Mouse (Mus musculus): ENCODE measurements around the gene Trpc4ap. TPM values are rescaled to one million over a fixed set of nuclear protein-coding genes. Genes with fewer than 3 reads are reported as not detected.

Trpc4ap gene
- polyA plus RNA-seq, 1 experiment: 70.5 TPM

DNA sequence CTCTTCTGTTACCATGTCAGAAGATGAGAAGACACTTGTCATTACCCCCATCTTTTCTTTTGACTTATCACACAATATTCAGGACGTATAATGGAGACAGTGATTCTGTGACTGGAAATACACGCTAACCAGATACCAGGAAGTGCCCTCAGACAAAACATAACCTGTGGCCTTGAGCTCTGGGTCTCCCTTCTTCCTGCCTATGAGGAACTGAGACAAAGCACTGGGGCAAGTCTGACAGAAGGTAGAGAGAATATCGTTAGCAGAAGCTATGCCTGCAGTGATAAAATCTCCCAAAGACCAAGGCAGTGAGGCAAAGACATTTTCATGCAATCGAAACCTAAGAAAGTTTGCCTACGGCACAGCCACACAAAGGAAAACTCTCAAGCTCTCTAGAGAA, 28.4 kb upstream of the Trpc4ap start:
- no peak overlapping the region for H3K4me3 ChIP-seq (ENCODE audit: insufficient read depth, poor library complexity, severe bottlenecking)
- no peaks in the 10 kb centered on the region for H3K27me3 ChIP-seq (ENCODE audit: control insufficient read depth, insufficient read depth, insufficient read length)
- no peak for TF ChIP-seq MYOG (IDR thresholded peaks at IDR 0.05; ENCODE audit: control insufficient read depth, extremely low read depth, insufficient read length)
- TF ChIP-seq FOSL1 (IDR thresholded peaks at IDR 0.05; ENCODE audit: insufficient read depth, low read length, poor library complexity, severe bottlenecking): no peak
- no peak for TF ChIP-seq USF1 (IDR thresholded peaks at IDR 0.05; ENCODE audit: low read depth)
- no peak for TF ChIP-seq CEBPB (IDR thresholded peaks at IDR 0.05; ENCODE audit: low read depth)
- no peaks in the 10 kb centered on the region for H3K79me3 ChIP-seq (ENCODE audit: low read depth)
- no peak overlapping the region for H3ac ChIP-seq (ENCODE audit: control insufficient read depth, insufficient read length, low read depth)
- H3K36me3 ChIP-seq (ENCODE audit: control insufficient read depth, insufficient read depth): peaks cover 22% of the 10 kb centered on the region
- no peaks in the 10 kb centered on the region for H3K79me2 ChIP-seq (ENCODE audit: control insufficient read depth, insufficient read depth)

DNA sequence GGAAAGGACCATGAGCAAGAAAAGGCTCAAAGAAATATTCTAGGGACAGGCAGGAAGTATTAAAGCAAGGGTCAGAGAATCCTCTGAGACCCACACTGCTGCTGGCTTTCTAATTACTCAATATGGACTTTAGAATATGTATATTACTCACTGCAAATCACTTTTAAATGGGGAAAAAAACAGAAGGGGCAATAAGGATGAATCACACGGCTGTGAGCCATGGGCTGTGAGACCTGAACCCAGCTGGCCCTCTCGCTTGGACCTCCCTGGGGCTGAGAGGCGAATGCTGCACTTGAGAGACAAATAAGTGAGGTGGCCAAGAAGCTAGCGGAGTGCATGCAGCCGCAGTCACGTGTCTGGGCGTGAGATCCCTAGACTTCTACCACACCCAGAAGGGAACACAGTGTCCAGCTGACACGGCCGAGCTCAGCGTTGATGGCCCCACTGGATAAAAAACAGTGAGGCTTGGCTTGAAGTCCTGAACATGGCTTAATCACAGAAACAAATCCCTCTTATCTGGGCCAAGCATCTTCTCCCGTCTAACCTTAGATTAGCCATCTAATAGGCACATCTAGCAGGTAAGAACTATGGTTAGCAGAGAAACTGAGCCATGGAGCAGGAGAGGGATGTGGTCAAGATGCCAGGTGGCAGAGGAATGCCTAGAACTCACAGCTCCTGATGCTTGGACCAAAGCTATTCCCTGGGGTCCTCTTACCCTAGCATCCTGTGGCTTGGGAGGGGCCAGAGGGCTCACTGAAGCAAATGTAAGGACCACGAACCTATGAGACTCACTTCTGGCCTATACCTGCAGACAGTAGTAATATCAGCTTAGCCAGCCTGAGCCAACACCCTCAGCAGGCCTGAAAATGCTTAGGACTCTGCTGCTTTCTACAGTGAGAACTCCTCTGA, 25.2 kb upstream of the Trpc4ap start:
- Histone ChIP-seq H3K79me3 (ENCODE audit: low read depth) (no peaks in the 10 kb centered on the region), H3K4me3 (ENCODE audit: insufficient read depth, poor library complexity, severe bottlenecking) (no peak overlapping the region), H3K27me3 (ENCODE audit: control insufficient read depth, insufficient read depth, insufficient read length) (no peaks in the 10 kb centered on the region), H3K79me2 (ENCODE audit: control insufficient read depth, insufficient read depth) (no peaks in the 10 kb centered on the region), H3ac (ENCODE audit: control insufficient read depth, insufficient read length, low read depth) (no peak overlapping the region), H3K36me3 (ENCODE audit: control insufficient read depth, insufficient read depth) (peaks cover 33% of the 10 kb centered on the region)
- TF ChIP-seq MYOG (IDR thresholded peaks at IDR 0.05; ENCODE audit: control insufficient read depth, extremely low read depth, insufficient read length) (no peak), CTCF (IDR thresholded peaks at IDR 0.05; ENCODE audit: control insufficient read depth, insufficient read depth, insufficient read length) (no peak), CEBPB (IDR thresholded peaks at IDR 0.05; ENCODE audit: low read depth) (no peak), MYOD1 (IDR thresholded peaks at IDR 0.05; ENCODE audit: control insufficient read depth, insufficient read length, low read depth) (no peak), MAX (IDR thresholded peaks at IDR 0.05) (no peak), FOSL1 (IDR thresholded peaks at IDR 0.05; ENCODE audit: insufficient read depth, low read length, poor library complexity, severe bottlenecking) (no peak), USF1 (IDR thresholded peaks at IDR 0.05; ENCODE audit: low read depth) (no peak)

DNA sequence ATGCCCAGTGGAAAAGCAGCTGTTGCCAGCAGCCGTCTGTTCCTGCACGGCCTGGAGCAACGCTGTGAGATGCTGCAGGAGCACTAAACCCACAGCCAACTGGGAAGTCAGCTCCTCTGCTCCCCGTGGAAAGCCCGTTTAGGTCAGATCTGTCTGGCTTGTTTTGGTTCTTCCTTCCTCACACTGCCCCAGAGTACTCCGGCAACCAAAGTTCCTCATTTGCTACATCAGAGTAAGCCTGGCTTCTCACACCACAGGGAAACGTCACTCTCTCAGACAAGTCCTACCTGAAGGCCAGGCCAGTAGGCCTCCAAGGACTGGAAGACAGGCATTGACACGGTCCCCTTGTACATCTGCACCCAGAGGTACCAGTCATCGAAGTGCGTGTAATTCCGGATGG, 18.4 kb upstream of the Trpc4ap start:
- H3K79me2 ChIP-seq (ENCODE audit: control insufficient read depth, insufficient read depth): no peaks in the 10 kb centered on the region
- no peaks in the 10 kb centered on the region for H3K27me3 ChIP-seq (ENCODE audit: control insufficient read depth, insufficient read depth, insufficient read length)
- peaks cover 44% of the 10 kb centered on the region for H3K36me3 ChIP-seq (ENCODE audit: control insufficient read depth, insufficient read depth)
- TF ChIP-seq FOSL1 (IDR thresholded peaks at IDR 0.05; ENCODE audit: insufficient read depth, low read length, poor library complexity, severe bottlenecking) (no peak), MAX (IDR thresholded peaks at IDR 0.05) (no peak), CTCF (IDR thresholded peaks at IDR 0.05; ENCODE audit: control insufficient read depth, insufficient read depth, insufficient read length) (no peak), USF1 (IDR thresholded peaks at IDR 0.05; ENCODE audit: low read depth) (no peak), CEBPB (IDR thresholded peaks at IDR 0.05; ENCODE audit: low read depth) (no peak), MYOG (IDR thresholded peaks at IDR 0.05; ENCODE audit: control insufficient read depth, extremely low read depth, insufficient read length) (no peak), MYOD1 (IDR thresholded peaks at IDR 0.05; ENCODE audit: control insufficient read depth, insufficient read length, low read depth) (no peak)
- no peak overlapping the region for H3ac ChIP-seq (ENCODE audit: control insufficient read depth, insufficient read length, low read depth)
- H3K4me3 ChIP-seq (ENCODE audit: insufficient read depth, poor library complexity, severe bottlenecking): no peak overlapping the region
- H3K79me3 ChIP-seq (ENCODE audit: low read depth): no peaks in the 10 kb centered on the region

DNA sequence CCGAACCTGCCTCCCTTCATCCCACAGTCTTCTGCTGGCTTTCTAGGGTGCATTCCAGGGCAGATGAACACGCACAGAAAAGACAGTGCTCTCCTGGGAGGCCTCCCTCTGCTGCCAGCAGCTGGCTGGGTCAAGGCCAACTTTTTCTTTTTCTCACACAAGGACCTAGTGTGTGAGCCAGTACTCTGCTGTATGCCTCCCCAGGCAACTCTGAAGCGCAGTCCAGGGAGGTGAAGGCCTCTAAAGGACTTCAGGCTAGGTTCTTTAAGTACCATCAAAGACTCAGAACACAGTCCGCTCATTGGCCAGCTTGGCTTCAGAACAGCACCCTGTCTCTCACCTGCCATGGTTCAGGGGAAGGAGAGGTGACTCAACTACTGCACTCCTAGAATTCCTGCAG, 15.1 kb upstream of the Trpc4ap start:
- no peak overlapping the region for H3K4me3 ChIP-seq (ENCODE audit: insufficient read depth, poor library complexity, severe bottlenecking)
- no peaks in the 10 kb centered on the region for H3K79me2 ChIP-seq (ENCODE audit: control insufficient read depth, insufficient read depth)
- no peak for TF ChIP-seq USF1 (IDR thresholded peaks at IDR 0.05; ENCODE audit: low read depth)
- TF ChIP-seq CEBPB (IDR thresholded peaks at IDR 0.05; ENCODE audit: low read depth): no peak
- TF ChIP-seq MAX (IDR thresholded peaks at IDR 0.05): no peak
- no peak for TF ChIP-seq FOSL1 (IDR thresholded peaks at IDR 0.05; ENCODE audit: insufficient read depth, low read length, poor library complexity, severe bottlenecking)
- no peaks in the 10 kb centered on the region for H3K27me3 ChIP-seq (ENCODE audit: control insufficient read depth, insufficient read depth, insufficient read length)
- H3ac ChIP-seq (ENCODE audit: control insufficient read depth, insufficient read length, low read depth): no peak overlapping the region
- H3K79me3 ChIP-seq (ENCODE audit: low read depth): no peaks in the 10 kb centered on the region
- H3K36me3 ChIP-seq (ENCODE audit: control insufficient read depth, insufficient read depth): peaks cover 39% of the 10 kb centered on the region

DNA sequence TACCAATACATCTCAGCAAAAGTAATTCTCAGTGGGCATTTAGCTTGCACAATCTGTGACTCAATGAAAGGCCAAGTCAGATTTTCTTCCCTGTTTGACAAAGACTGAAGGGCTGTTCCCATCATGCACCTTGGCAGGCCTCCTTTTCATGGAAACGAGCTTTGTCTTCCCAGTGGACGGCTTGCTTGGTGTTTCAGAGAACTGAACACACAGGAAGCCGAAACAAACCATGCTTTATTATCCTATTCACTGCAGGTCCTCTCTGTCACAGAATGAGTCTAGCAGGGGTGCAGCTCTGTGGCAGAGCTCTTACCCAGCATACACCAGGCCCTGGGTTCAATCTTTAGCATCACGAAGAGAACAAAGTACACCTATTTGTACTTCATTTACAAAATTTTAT, 11.4 kb upstream of the Trpc4ap start:
- H3K4me3 ChIP-seq (ENCODE audit: insufficient read depth, poor library complexity, severe bottlenecking): no peak overlapping the region
- no peaks in the 10 kb centered on the region for H3K79me3 ChIP-seq (ENCODE audit: low read depth)
- no peaks in the 10 kb centered on the region for H3K27me3 ChIP-seq (ENCODE audit: control insufficient read depth, insufficient read depth, insufficient read length)
- H3ac ChIP-seq (ENCODE audit: control insufficient read depth, insufficient read length, low read depth): no peak overlapping the region
- peaks cover 22% of the 10 kb centered on the region for H3K36me3 ChIP-seq (ENCODE audit: control insufficient read depth, insufficient read depth)
- H3K79me2 ChIP-seq (ENCODE audit: control insufficient read depth, insufficient read depth): no peaks in the 10 kb centered on the region
- TF ChIP-seq MAX (IDR thresholded peaks at IDR 0.05) (no peak), CEBPB (IDR thresholded peaks at IDR 0.05; ENCODE audit: low read depth) (no peak), MYOG (IDR thresholded peaks at IDR 0.05; ENCODE audit: control insufficient read depth, extremely low read depth, insufficient read length) (no peak), MYOD1 (IDR thresholded peaks at IDR 0.05; ENCODE audit: control insufficient read depth, insufficient read length, low read depth) (no peak), USF1 (IDR thresholded peaks at IDR 0.05; ENCODE audit: low read depth) (no peak), FOSL1 (IDR thresholded peaks at IDR 0.05; ENCODE audit: insufficient read depth, low read length, poor library complexity, severe bottlenecking) (no peak), CTCF (IDR thresholded peaks at IDR 0.05; ENCODE audit: control insufficient read depth, insufficient read depth, insufficient read length) (no peak)
